Mouse (Mus musculus): ENCODE data around the gene Prdm10.

DNA sequence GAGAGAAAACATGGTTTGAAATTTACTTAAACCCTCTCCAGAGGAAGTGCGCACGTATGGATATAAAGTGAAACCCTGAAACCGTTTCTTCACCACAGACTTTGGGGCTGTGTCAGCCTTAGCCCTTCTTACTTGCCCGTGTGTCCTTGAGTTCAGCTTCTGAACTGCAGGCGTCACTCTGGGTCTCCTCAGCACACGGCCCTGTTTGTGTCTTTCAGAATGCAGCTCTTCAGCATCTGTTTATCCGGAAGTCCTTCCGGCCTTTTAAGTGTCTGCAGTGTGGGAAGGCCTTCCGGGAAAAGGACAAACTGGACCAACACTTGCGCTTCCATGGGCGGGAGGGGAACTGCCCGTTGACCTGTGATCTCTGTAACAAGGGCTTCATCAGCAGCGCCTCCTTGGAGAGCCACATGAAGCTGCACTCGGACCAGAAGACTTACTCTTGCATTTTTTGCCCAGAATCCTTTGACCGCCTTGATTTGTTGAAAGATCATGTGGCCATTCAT lies 66.3 kb downstream of the Prdm10 start:
- TF ChIP-seq POLR2A (IDR thresholded peaks at IDR 0.05; ENCODE audit: borderline replicate concordance, extremely low read depth, low read depth, low read length) (no peak), CTCF (IDR thresholded peaks at IDR 0.05; ENCODE audit: insufficient read depth, low read length) (no peak)
